Mouse (Mus musculus) CH12.LX (cell line): ENCODE results near the gene Twsg1. TPM values are rescaled to one million over a fixed set of nuclear protein-coding genes. Genes with fewer than 3 reads are reported as not detected.

Experiments
- DNase-seq: peaks from one replicate; pipeline ENCODE4 v3.0.0-alpha.2; 2013; ENCODE audit errors: extremely low read depth
- H3K27ac ChIP-seq: 2 replicates; pipeline ENCODE4 v1.5.1; 2012; ENCODE audit warnings: low read depth, mild to moderate bottlenecking, control low read depth, moderate library complexity; ENCODE audit not compliant: insufficient read depth
- H3K27me3 ChIP-seq: replicated peaks from 2 replicates; pipeline ENCODE3; 2012; ENCODE audit warnings: inconsistent platforms
- H3K36me3 ChIP-seq, 2 experiments: replicated peaks in 1 of 2; 2 replicates each; pipeline versions ENCODE3 to v1.6.1; 2012; ENCODE audit warnings: inconsistent platforms in 1 of 2, low read length in 1 of 2, mild to moderate bottlenecking in 1 of 2, mixed read lengths in 1 of 2, moderate library complexity in 1 of 2; ENCODE audit not compliant: control insufficient read depth in 1 of 2, insufficient read depth in 1 of 2
- H3K4me1 ChIP-seq, 2 experiments: 2 replicates each; pipeline ENCODE4 v1.6.1; 2012; ENCODE audit warnings: inconsistent platforms in 1 of 2, moderate library complexity in 1 of 2; ENCODE audit not compliant: insufficient read depth in 2 of 2, control insufficient read depth in 1 of 2
- H3K4me2 ChIP-seq: 2 replicates; pipeline ENCODE4 v1.6.1; 2012; ENCODE audit warnings: low read depth, mild to moderate bottlenecking, control low read depth; ENCODE audit not compliant: poor library complexity, insufficient read depth, severe bottlenecking
- H3K4me3 ChIP-seq, 3 experiments: fragments of 150-350 bp in 1 of 3; sonication (generic) in 1 of 3; replicated peaks in 1 of 3; 2 replicates each; pipeline versions ENCODE3 to v1.5.1; 2011 to 2012; ENCODE audit warnings: low read depth in 2 of 3, low read length in 2 of 3, mild to moderate bottlenecking in 2 of 3, moderate library complexity in 2 of 3, control low read depth in 1 of 3, improper control_type of control experiment in 1 of 3, inconsistent platforms in 1 of 3, mixed read lengths in 1 of 3; ENCODE audit not compliant: poor library complexity in 1 of 3
- H3K79me2 ChIP-seq: replicated peaks from 2 replicates; pipeline ENCODE4 v1.6.1; 2012; ENCODE audit warnings: mild to moderate bottlenecking, moderate library complexity; ENCODE audit not compliant: control insufficient read depth, poor library complexity, insufficient read depth, severe bottlenecking; ENCODE audit errors: extremely low read depth
- H3K9ac ChIP-seq: 2 replicates; pipeline ENCODE4 v1.6.1; 2012; ENCODE audit warnings: low read depth, mild to moderate bottlenecking, control low read depth, moderate library complexity; ENCODE audit not compliant: insufficient read depth
- H3K9me3 ChIP-seq: replicated peaks from 2 replicates; pipeline ENCODE3; 2012; ENCODE audit warnings: low read length, inconsistent platforms, mixed read lengths
- BHLHE40 ChIP-seq: IDR thresholded peaks from 2 replicates; pipeline ENCODE4 v1.6.1; 2011; ENCODE audit warnings: mild to moderate bottlenecking, low read depth, low read length, improper control_type of control experiment
- CHD1 ChIP-seq: IDR thresholded peaks from 2 replicates; pipeline ENCODE4 v1.6.1; 2012; ENCODE audit warnings: low read depth, low read length, improper control_type of control experiment, inconsistent platforms
- CHD2 ChIP-seq: IDR thresholded peaks from 2 replicates; pipeline ENCODE4 v1.6.1; 2011; ENCODE audit warnings: low read length, improper control_type of control experiment
- CTCF ChIP-seq, 2 experiments: IDR thresholded peaks in 1 of 2; conservative IDR thresholded peaks in 1 of 2; 2 replicates each; pipeline ENCODE4 v1.5.1; 2011 to 2012; ENCODE audit warnings: low read depth in 2 of 2, low read length in 2 of 2, improper control_type of control experiment in 1 of 2, inconsistent platforms in 1 of 2, mild to moderate bottlenecking in 1 of 2, moderate library complexity in 1 of 2
- E2F4 ChIP-seq: IDR thresholded peaks from 2 replicates; pipeline ENCODE4 v1.6.1; 2011; ENCODE audit warnings: low read depth, low read length, improper control_type of control experiment; ENCODE audit not compliant: insufficient replicate concordance
- ELF1 ChIP-seq: IDR thresholded peaks from 2 replicates; pipeline ENCODE4 v1.6.1; 2014; ENCODE audit warnings: low read depth, mild to moderate bottlenecking, inconsistent platforms, low read length, improper control_type of control experiment
- ETS1 ChIP-seq: conservative IDR thresholded peaks from 2 replicates; pipeline ENCODE4 v1.6.1; 2012; ENCODE audit warnings: low read depth, mild to moderate bottlenecking, inconsistent platforms, low read length, improper control_type of control experiment, moderate library complexity
- HCFC1 ChIP-seq: IDR thresholded peaks from 2 replicates; pipeline ENCODE4 v1.6.1; 2012; ENCODE audit warnings: low read depth, mild to moderate bottlenecking, inconsistent platforms, low read length, improper control_type of control experiment
- IRF4 ChIP-seq: IDR thresholded peaks from 2 replicates; pipeline ENCODE4 v1.6.1; 2014; ENCODE audit warnings: low read depth, mild to moderate bottlenecking, inconsistent platforms, low read length, improper control_type of control experiment
- JUN ChIP-seq: IDR thresholded peaks from 2 replicates; pipeline ENCODE4 v1.6.1; 2011; ENCODE audit warnings: low read depth, mild to moderate bottlenecking, low read length, improper control_type of control experiment, moderate library complexity; ENCODE audit not compliant: insufficient read depth
- JUND ChIP-seq: conservative IDR thresholded peaks from 2 replicates; pipeline ENCODE4 v1.6.1; 2011; ENCODE audit warnings: low read depth, low read length, improper control_type of control experiment
- KAT2A ChIP-seq: IDR thresholded peaks from 2 replicates; pipeline ENCODE4 v1.6.1; 2012; ENCODE audit warnings: low read length, improper control_type of control experiment, inconsistent platforms; ENCODE audit not compliant: insufficient replicate concordance
- MAFK ChIP-seq: IDR thresholded peaks from 2 replicates; pipeline ENCODE4 v1.6.1; 2011; ENCODE audit warnings: low read length, improper control_type of control experiment; ENCODE audit not compliant: insufficient replicate concordance
- MAX ChIP-seq: IDR thresholded peaks from 2 replicates; pipeline ENCODE4 v1.6.1; 2011; ENCODE audit warnings: low read length, improper control_type of control experiment
- MAZ ChIP-seq: IDR thresholded peaks from 2 replicates; pipeline ENCODE4 v1.6.1; 2012; ENCODE audit warnings: low read depth, mild to moderate bottlenecking, inconsistent platforms, low read length, improper control_type of control experiment, moderate library complexity
- MEF2A ChIP-seq: IDR thresholded peaks from 2 replicates; pipeline ENCODE4 v1.6.1; 2014; ENCODE audit warnings: low read depth, mild to moderate bottlenecking, inconsistent platforms, low read length, improper control_type of control experiment, borderline replicate concordance
- MYC ChIP-seq: IDR thresholded peaks from 2 replicates; pipeline ENCODE4 v1.6.1; 2011; ENCODE audit warnings: low read depth, mild to moderate bottlenecking, improper control_type of control experiment, low read length
- NRF1 ChIP-seq: IDR thresholded peaks from 2 replicates; pipeline ENCODE4 v1.6.1; 2014; ENCODE audit warnings: low read depth, mild to moderate bottlenecking, inconsistent platforms, low read length, improper control_type of control experiment, moderate library complexity
- PAX5 ChIP-seq: IDR thresholded peaks from 2 replicates; pipeline ENCODE4 v1.6.1; 2012; ENCODE audit warnings: low read length, inconsistent platforms, mixed read lengths
- POLR2A ChIP-seq: IDR thresholded peaks from 2 replicates; pipeline ENCODE4 v1.6.1; 2011; ENCODE audit warnings: low read depth, mild to moderate bottlenecking, improper control_type of control experiment, low read length
- RAD21 ChIP-seq: IDR thresholded peaks from 2 replicates; pipeline ENCODE4 v1.6.1; 2011; ENCODE audit warnings: low read depth, mild to moderate bottlenecking, low read length, improper control_type of control experiment, moderate library complexity
- RCOR1 ChIP-seq: conservative IDR thresholded peaks from 2 replicates; pipeline ENCODE4 v1.6.1; 2012; ENCODE audit warnings: low read depth, mild to moderate bottlenecking, inconsistent platforms, low read length, improper control_type of control experiment
- SIN3A ChIP-seq: IDR thresholded peaks from 2 replicates; pipeline ENCODE4 v1.6.1; 2012; ENCODE audit warnings: low read length, improper control_type of control experiment, inconsistent platforms
- SMC3 ChIP-seq: IDR thresholded peaks from 2 replicates; pipeline ENCODE4 v1.6.1; 2011; ENCODE audit warnings: low read depth, low read length, improper control_type of control experiment
- TBP ChIP-seq: conservative IDR thresholded peaks from 2 replicates; pipeline ENCODE4 v1.6.1; 2011; ENCODE audit warnings: low read depth, low read length, improper control_type of control experiment
- TCF12 ChIP-seq: IDR thresholded peaks from 2 replicates; pipeline ENCODE4 v1.6.1; 2014; ENCODE audit warnings: low read depth, mild to moderate bottlenecking, inconsistent platforms, low read length, improper control_type of control experiment
- UBTF ChIP-seq: IDR thresholded peaks from 2 replicates; pipeline ENCODE4 v1.6.1; 2012; ENCODE audit warnings: low read depth, mild to moderate bottlenecking, inconsistent platforms, low read length, improper control_type of control experiment, moderate library complexity
- USF1 ChIP-seq: IDR thresholded peaks from 2 replicates; pipeline ENCODE4 v1.6.1; 2014; ENCODE audit warnings: low read depth, mild to moderate bottlenecking, inconsistent platforms, low read length, improper control_type of control experiment
- USF2 ChIP-seq: conservative IDR thresholded peaks from 2 replicates; pipeline ENCODE4 v1.6.1; 2011; ENCODE audit warnings: low read depth, low read length, improper control_type of control experiment
- ZC3H11A ChIP-seq: IDR thresholded peaks from 2 replicates; pipeline ENCODE4 v1.6.1; 2012; ENCODE audit warnings: low read depth, mild to moderate bottlenecking, inconsistent platforms, low read length, improper control_type of control experiment
- ZKSCAN1 ChIP-seq: IDR thresholded peaks from 2 replicates; pipeline ENCODE4 v1.6.1; 2012; ENCODE audit warnings: low read depth, inconsistent platforms, low read length, improper control_type of control experiment, borderline replicate concordance
- ZMIZ1 ChIP-seq: IDR thresholded peaks from 2 replicates; pipeline ENCODE4 v1.6.1; 2012; ENCODE audit warnings: low read depth, mild to moderate bottlenecking, inconsistent platforms, low read length, improper control_type of control experiment
- dilution Hi-C: fragments of 300-500 bp; cut with MboI; formaldehyde crosslinking; loops from 2 replicates; pipeline ENCODE4 v1.14.3; 2020; ENCODE audit warnings: low sequenced_read_pairs; ENCODE audit not compliant: extremely low pct_unique_long_range_greater_than_20kb, extremely low pct_ligation_motif_present
- in situ Hi-C: fragments of 300-500 bp; cut with MboI; formaldehyde crosslinking; loops from 3 replicates; pipeline ENCODE4 v1.14.3; 2019; ENCODE audit warnings: low sequenced_read_pairs, low pct_ligation_motif_present, low pct_unique_long_range_greater_than_20kb, mixed read lengths
- polyA plus RNA-seq: library from polyadenylated mRNA; unstranded; fragments of >175 nt; gene quantifications from 2 replicates; pipeline ENCODE4 v1.2.1, GENCODE M21; 2012; ENCODE audit warnings: low read depth; ENCODE audit not compliant: insufficient read length
- total RNA-seq, 2 experiments: library from RNA; depleted of rRNA; stranded (reverse); fragments of 300-350 nt in 1 of 2; fragments of >200 nt in 1 of 2; gene quantifications; 2 replicates each; pipeline ENCODE4 v1.2.3; 2012 to 2014

Twsg1 gene
- total and polyA plus RNA-seq, 3 experiments = 12.6 to 17.4 (median 13.4) TPM

DNA sequence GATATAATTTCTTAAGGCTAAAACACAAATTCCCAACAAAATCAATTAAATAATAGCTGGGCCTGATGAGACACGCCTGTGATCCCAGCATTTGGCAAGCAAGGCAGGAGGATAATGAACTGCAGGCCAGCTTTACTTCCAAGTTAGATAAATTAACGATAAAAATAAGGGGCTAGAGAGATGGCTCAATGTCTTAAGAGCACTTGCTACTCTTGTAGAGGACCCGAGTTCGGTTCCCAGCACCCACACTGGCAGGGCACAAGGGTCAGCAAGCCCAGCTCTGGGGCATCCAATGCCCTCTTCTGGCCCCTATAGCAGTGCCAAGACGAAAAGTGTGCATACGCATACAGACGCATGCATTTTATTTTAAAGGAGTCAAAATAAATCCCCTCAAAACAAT lies 843 bp downstream of the Twsg1 start:
- Histone ChIP-seq H3K9me3 (peaks cover 2% of the 10 kb centered on the region), H3K36me3 (peaks cover 6 to 11% of the 10 kb centered on the region in 2 experiments), H3K4me2 (no peak overlapping the region), H3K27ac (no peak overlapping the region), H3K4me1 (peaks cover 9 to 29% of the 10 kb centered on the region in 2 experiments), H3K4me3 (peak overlapping the region; percentile 46 to 75 (median 71)), H3K9ac (peak overlapping the region; percentile 75), H3K79me2 (peaks cover 5% of the 10 kb centered on the region), H3K27me3 (no peaks in the 10 kb centered on the region)
- dilution Hi-C loops = no loop called here
- no peak for TF ChIP-seq MAX
- no peak for TF ChIP-seq ZMIZ1
- no peak for TF ChIP-seq JUND
- no peak for TF ChIP-seq TBP
- no peak for TF ChIP-seq RAD21
- no peak for TF ChIP-seq ZKSCAN1
- no peak for TF ChIP-seq CHD1
- TF ChIP-seq MEF2A = no peak
- no peak for TF ChIP-seq ELF1
- TF ChIP-seq RCOR1 = no peak
- no peak for TF ChIP-seq ETS1
- in situ Hi-C loops = loop anchor here (10.0 kb wide), 1 partner anchor 155 kb away; the partner anchor contains the start of gene Ndufv2
- no peak for DNase-seq

DNA sequence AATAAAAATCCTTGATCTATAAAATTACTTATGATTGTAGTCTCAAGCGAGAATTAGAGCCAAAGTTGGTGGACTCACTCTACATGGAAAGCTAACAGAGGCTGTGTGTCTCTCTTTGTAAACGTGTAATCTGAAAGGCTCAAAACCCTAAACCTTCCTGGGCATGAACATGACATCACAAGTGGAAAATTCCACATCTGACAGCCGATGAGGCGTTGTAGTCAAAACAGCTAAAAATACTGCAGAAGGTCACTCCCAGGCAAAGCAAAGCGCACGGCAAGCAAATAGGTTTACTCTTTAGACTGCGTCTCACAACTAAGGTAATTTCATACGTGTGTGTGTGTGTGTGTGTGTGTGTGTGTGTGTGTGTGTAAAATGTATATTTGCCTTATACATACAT lies 3.7 kb downstream of the Twsg1 start:
- Histone ChIP-seq H3K36me3 (peaks cover 6 to 17% of the 10 kb centered on the region in 2 experiments), H3K27ac (no peak overlapping the region), H3K4me1 (peaks cover 9 to 26% of the 10 kb centered on the region in 2 experiments), H3K9ac (no peak overlapping the region), H3K9me3 (peaks cover 2% of the 10 kb centered on the region), H3K79me2 (peaks cover 5% of the 10 kb centered on the region), H3K4me2 (peak overlapping the region; percentile 49; the same call in 1 of the 2 replicates), H3K27me3 (no peaks in the 10 kb centered on the region), H3K4me3 (no peak overlapping the region)
- dilution Hi-C loops (no loop called here), in situ Hi-C loops (no loop called here)
- peak; percentile 72 for DNase-seq
- TF ChIP-seq MAFK (no peak), JUN (peak; percentile 79), USF1 (no peak), E2F4 (no peak), MYC (0 out of 2 replicates have a peak, but pooled peaks have one; percentile 44), TCF12 (peak; percentile 69; the same call in 1 of the 2 replicates), MAZ (no peak), NRF1 (no peak), IRF4 (peak; percentile 74), POLR2A (no peak), MAX (peak; percentile 38; the same call in 1 of the 2 replicates), PAX5 (no peak), UBTF (no peak), RCOR1 (no peak), CHD1 (no peak), CHD2 (no peak), JUND (peak; percentile 79), CTCF (conservative IDR thresholded peaks at IDR 0.05 in 1 of 2, IDR thresholded peaks at IDR 0.05 in 1 of 2; ENCODE audit: low read depth in 2 of 2, low read length in 2 of 2) (no peak), BHLHE40 (peak; percentile 75), SIN3A (peak; percentile 87; the same call in 1 of the 2 replicates), KAT2A (no peak), HCFC1 (no peak), ZKSCAN1 (no peak), RAD21 (no peak), ZC3H11A (no peak), SMC3 (no peak), ZMIZ1 (no peak), ETS1 (peak; percentile 93), MEF2A (peak; percentile 95), USF2 (no peak)
